Mouse (Mus musculus) left cerebral cortex, postnatal 14 days (tissue): ENCODE results near the gene Piezo1. TPM values are rescaled to one million over a fixed set of nuclear protein-coding genes. Genes with fewer than 3 reads are reported as not detected.

Experiments used
- DNase-seq, 2 experiments: peaks; one replicate each; pipeline ENCODE4 v3.0.0; 2021 to 2022; ENCODE audit warnings: low spot score in 2 of 2, mixed read lengths in 1 of 2
- intact Hi-C: fragments of 180-260 bp; cut with DNase I; formaldehyde crosslinking; loops from one replicate; pipeline ENCODE4 v1.15.1; 2025
- total RNA-seq, 2 experiments: library from RNA; stranded (reverse); gene quantifications; 2 replicates each; pipeline ENCODE4 v1.2.3; 2021

Piezo1 gene
- total RNA-seq, 2 experiments from 2014 or later: 10.1 to 12.2 TPM

DNA sequence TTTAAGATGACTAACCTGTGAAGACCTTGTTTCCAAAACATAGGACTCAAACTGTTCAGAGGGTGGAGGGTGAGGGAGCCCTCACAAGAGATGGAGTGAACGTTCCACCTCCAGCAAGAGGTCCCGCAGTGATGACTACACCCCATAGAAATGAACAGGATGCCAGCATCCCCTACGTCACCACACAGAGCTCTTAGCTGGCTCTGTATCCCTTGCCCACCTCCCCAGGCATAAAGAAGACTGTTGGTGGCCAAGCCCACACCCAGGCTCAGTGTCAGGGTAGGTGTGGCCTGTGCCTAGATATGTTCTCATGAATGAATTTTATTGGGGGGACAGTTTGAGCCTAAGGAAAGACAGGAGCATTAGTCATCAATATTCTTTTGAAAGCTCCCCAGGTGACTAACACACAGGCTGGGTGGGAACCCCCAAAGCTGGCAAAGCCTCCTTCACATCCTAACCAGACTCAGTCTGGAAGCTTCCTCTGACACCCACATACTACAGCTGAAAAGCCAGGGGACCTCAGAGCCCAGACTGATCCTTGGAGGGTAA is 2.2 kb downstream of the Piezo1 start:
- intact Hi-C loops: no loop called here
- DNase-seq: no peak

DNA sequence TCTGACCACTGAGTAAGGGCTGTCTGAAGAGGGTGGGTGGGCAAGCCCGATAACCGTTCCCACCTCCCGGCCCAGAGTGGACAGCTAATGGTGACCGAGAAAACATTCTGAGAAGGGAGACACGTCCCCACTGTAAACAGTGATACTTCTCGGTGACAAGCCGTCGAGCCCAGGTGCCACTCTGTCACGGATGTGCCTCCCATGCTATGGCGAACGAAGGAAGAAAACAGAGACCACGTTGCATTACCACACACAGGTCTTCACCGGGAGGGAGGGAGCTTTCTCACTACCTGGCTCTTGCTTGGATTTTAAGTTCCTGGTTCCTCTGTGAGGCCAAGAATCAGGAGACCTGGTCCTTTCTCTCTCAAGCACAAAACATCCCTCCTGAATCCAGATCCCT is 2.8 kb downstream of the Piezo1 start:
- DNase-seq: no peak
- intact Hi-C loops: no loop called here

DNA sequence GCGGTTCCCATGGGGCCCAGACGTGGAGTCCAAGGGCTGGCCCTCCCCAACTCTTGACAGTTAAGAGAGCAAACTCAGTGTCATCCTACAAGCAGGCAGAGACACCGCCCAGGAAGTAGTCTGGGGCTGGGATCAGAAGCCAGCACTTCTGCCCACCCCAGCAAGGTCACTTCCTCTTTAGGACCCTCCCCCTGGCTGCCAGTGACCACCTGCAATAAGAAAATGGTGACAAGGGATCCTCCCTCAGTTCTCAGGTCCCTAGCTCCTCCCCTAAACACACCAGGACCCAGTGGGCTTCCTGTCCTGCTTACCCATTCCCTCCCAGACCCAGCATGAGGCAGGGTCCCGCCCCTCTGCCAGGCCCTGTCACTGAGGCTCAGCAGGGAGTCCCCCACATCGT is 3.3 kb downstream of the Piezo1 start:
- no peak for DNase-seq
- intact Hi-C loops: no loop called here

DNA sequence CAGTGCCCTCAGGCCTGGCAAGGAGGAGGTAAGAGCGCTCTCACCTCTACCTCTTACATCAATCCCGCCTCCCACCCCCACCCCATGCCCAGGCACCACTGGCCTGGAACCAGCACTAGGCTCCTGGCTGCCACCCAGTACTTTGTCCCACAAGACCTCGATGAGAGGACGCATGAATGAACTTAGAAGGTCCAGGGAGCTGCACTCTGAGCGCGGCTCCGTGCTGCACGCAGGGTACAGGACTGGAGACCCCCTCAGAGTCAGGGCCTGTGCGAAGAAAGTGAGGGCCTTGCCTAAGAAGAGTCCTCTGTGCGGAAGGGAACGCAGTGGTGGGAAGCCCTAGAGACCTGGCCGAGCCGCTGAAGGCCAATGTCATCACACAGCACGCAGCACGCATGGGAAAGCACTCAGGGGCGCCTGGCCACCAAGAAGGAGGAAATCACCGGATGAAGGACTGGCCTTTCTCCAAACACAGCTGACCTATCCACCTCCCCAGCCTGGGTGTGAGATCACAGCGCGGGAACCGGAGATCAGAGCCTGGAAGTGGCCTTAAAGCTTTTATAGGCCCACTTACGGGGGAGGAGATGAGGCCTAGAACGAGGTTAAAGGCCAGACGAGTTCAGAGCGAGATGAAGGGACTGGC is 4.2 kb downstream of the Piezo1 start:
- intact Hi-C loops: no loop called here
- no peak for DNase-seq

DNA sequence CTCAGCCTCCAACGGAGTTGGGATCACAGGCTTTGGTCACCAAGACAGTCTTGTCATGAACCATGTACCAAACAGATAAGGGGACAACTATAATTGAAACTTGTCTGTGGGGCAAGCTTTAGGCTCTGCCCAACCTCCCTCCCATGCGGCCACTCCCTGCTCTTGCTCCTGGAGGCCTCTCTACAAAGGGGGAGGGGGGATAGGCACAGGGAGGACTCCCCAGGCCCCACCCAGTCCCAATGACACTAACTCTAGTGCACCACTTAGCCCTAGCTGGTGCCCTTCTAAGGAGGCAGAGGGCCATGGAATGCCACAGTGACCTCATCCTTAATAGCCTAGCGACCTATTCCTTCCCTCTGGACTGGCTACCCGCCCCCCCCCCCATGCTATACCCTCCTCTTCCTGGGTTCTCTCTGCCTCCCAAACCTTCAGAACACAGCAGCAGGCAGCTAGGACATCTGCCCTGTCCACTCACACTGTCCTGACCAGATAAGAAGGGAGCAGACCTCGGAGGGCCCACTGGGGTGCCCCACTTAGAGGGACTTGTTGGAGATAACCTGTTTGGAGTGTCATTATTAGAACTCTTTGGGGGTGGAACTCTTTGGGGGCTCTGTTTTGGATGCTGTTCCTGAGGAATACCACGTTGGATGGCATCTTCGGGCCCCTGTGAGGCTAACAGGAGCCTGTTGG is 4.9 kb downstream of the Piezo1 start:
- no peak for DNase-seq
- intact Hi-C loops: no loop called here

DNA sequence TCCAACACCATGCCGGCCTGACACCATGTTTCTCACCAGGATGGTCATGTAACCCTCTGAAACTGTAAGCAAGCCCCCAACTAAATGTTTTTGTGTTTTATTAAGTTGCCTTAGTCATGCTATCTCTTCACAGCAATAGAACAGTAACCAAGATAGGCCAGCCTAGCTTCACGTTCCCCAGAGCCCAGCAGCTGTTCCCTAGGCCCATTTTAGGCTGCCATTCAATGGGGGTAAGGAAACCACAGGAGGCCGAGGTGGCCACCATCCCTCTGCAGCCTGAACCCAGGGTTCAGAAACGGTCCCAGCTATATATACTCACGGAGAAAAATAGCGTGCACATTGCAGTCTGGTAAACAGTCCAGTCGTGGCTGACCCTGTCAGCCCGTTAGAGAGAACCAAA is 7.0 kb downstream of the Piezo1 start:
- DNase-seq: no peak
- intact Hi-C loops: no loop called here

DNA sequence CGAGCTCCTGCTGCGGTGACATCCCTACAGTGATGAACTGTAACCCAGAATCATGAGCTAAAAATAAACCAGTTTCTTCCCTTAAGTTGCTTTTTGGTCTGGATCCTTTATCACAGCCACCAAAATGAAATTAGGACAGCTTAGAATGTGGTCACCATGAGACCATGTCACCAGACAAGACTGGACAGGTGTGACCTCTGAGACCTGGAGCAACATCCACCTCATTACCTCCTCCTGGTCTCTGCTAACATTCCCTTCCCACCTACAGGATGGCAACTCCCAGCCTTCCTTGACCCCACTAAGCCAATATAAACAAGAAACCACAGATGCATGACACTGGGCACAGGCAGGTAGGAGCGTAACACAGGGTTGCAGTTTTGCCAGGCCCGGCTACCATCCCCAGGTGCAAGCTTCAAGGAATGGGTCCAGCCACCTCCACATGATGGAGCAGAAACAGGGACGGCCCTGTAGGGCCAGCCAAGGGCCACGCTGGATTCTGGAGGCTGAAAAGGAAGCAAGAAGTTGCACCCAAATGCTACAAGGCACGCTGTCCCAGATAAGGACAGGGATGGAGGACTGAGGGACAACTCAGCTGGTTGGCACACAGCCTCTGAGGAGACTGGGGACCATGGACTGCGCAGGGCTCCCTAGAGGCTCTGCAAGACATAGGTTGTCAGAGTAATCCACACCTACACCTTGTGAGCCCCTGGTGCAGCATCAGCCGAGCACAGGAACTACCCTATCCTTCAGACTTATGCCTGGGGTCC is 12.6 kb downstream of the Piezo1 start:
- intact Hi-C loops: no loop called here

DNA sequence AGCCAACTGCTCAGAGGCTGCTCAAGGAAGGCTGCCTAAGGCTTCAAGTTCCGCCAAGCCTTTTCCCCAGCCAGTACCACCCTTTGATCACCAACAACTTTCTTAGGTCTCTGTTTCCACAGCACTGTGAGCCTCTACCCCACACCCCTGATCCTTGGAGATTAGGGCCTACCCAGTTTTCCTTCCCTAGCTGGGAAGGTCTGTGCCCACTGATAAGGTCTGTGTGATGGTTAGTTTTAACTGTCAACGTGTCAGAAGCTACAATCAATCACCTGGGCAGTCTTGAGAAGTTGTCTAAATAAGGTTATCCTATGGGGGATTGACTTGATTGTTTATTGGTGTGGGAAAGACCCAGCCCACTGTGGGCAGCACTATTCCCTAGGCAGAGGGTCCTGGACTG is 13.3 kb downstream of the Piezo1 start:
- intact Hi-C loops: no loop called here
- DNase-seq: no peak

More for the DNA sequence above, 12.6 kb downstream of the Piezo1 start:
- DNase-seq: no peak

DNA sequence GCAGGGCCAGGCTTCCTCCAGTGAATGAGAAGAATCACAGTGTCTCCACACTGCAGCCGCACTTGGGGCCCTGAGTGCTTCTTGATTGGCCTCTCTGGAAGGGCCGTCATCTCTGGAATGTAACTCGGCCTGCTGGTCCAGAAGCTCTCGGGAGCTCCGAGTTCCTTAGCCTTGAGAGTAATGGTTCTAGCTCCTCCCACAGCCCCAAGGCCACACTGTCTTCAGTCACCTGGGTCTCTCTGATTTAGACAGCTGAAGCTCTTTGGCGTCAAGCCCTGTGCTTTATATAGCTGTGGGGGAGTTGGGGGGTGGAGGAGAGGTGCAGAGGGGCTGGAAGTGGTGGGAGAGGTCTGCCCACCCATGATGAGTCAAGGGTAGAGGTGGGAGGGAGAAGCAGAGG is 14.1 kb downstream of the Piezo1 start:
- intact Hi-C loops: no loop called here
- DNase-seq: no peak

DNA sequence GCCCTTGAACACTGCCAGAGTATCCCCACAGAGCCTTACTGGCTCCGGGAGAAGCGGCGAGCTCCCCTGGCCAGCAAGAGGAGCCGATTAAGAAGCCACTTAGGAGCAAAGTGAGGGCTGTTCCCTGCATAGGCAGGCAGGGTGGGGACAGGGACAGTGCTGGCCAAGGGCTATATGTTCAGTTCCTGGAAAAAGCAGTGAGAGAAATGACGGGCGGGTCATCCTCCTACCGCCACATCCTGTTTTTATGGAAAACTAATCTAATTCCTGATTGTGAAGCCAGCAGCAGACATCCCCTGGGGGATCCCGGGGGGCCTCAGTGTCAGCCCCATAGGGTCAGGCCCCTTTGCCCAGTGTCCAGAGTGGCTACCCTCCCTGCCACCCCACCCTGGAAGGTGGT is 19.8 kb downstream of the Piezo1 start:
- no peak for DNase-seq
- intact Hi-C loops: no loop called here

DNA sequence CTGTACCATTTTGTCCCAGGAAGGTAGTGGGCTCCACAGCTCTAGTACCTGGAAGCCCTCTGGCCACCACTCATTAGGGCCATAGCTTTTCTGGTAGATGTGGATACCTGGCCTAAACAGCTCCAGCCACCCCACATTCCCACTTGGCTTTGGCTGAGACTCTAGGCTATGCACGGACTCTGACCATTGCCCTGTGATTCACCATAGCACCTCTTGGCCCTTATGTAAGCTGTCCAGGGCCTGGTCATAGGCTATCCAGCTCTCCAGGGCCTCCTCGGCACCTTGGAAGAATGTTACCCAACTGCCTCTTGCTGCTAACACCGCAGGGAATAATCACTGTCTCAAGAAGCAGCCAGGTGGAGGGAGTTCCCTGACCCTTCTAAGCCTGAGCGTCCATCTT is 22.0 kb downstream of the Piezo1 start:
- intact Hi-C loops: no loop called here
- DNase-seq: no peak

DNA sequence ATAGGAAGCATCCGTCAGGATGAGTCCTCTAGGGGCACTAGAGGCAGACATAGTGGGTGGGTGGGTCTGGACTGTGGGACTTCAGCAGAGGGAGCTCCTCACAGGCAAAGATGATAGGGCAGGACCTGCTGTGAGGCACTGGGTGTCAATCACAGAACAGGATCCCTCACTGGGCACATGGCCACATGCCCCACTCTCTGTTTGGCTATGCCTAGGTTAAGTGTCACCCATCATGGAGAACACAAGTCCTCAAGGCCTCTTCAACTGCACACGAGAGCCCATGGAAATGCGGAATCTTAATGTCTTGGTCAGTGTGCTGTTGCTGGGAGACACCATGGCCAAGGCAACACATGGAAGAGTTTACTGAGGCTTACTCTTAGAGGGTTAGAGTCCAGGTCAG is 23.2 kb downstream of the Piezo1 start:
- intact Hi-C loops: no loop called here
- DNase-seq: no peak

DNA sequence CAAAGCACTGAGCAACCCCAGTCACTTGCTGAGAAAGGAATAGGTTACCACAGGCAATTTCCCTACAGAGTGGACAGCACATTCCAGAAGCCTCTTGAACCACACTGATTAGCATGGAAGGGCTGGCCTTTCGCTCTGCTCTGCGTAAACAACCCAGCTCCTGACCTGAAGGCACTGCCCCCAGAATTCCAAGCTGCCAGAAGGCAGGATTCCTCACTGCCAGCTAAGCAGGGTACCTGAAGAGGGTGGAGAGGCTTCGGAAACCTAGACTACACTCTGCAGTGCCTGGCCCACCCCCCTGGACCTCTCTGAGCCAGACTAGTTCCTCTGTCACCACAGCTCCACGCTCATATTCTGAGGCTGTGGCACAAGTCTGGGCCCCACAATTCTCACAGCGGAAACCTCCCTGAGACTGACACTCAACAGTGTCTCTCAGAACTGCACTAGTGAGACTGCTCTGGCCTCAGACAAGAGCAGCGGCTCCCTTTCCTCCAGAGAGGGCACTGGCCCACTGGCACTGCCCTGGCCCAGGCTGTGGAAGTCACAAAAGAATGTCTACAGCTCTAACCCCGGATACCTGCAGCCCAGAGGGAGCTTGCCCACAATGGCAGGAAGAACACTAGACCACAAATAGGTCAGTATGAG is 24.5 kb downstream of the Piezo1 start:
- intact Hi-C loops: no loop called here
- DNase-seq: no peak

DNA sequence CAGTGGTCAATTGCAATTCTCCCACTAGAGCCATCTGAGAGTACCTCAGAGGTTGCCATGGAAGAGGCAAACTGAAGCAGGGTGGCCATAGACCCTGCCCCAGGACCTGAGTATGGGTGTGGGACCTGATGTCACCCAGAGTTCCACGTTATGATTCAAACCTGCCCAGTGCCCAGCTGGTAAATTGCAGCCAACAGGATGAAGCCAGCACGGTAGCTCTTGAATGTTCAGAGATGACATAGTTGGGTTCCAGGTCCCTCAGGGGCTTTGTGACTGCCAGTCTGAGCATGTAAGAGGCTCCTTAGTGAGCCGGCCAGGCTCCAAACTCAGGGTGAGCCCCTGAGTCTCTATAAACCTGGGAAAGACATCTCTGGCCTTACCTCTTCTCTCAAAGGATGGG is 25.0 kb downstream of the Piezo1 start:
- DNase-seq: no peak
- intact Hi-C loops: no loop called here

DNA sequence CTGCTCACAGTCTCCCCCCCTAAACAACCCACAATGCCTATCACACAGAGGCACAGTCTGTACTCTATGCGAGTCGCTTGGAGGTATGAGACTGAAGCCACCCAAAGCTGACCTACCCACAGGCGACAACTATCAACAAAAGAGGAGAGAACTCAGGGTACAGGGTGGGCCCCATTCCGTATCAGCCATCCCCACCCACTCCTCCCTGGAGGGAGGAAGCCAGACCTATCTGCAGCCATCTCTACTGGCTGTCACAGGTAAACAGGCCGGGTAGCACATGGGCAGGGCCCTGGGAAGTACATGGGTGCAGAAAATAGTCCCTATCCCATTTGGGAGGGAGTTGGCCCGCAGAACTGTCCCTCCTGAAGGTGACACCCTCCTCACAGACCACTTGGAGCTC is 26.1 kb downstream of the Piezo1 start:
- DNase-seq: no peak
- intact Hi-C loops: no loop called here

DNA sequence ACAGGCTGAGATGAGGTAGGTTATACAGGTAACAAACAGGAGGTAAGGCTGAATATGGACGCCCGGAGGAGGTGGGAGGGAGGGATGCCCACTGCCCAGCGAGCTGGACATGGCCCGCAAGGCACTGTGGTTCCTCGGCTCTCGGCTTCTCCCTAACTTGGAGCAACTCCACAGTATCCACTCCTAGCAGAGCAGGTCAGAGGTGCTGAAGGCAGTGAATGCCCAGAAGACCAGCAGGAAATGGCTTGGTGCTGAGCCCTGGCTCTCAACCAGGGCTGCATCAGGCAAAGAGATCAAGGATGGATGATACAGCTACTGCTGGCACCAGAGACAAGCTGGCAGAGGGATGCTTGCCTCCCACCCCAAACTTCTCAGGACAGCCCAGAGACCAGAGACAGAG is 26.6 kb downstream of the Piezo1 start:
- no peak for DNase-seq
- intact Hi-C loops: no loop called here

DNA sequence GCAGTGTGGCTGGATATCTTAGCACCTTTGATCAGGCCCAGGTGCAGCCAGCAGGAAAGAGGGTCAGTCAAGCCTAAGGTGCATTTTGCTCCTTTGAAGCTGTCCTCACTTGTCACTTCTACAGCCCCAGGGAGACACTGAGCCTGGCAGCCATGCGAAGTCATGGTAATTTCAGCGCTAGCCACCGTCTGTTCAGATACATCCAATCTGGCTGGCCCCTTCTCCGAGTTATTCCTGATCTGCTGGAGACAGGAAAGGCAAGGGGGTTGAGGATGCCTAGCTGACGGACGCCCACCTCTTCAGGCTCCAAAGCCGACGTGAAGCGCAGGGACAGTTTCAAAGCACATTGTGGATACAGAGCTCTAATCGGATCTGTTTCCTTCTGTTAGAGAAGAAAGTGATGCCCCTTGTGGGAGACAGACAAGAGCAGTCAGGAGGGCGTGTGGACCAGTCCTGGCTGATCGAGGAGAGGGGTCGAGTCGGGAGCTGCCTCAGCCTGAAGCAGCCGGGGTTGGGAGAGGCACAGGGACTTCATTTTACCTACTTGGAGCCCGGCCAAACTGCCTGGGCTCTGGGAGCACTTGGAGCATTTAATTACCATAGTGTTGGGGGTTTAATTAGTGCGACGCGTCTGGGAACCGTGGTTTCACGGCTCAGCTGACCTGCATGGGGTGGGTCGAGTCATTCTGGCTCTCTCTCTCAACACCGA is 27.3 kb downstream of the Piezo1 start:
- intact Hi-C loops: no loop called here
- DNase-seq: peak; percentile 56 to 70

DNA sequence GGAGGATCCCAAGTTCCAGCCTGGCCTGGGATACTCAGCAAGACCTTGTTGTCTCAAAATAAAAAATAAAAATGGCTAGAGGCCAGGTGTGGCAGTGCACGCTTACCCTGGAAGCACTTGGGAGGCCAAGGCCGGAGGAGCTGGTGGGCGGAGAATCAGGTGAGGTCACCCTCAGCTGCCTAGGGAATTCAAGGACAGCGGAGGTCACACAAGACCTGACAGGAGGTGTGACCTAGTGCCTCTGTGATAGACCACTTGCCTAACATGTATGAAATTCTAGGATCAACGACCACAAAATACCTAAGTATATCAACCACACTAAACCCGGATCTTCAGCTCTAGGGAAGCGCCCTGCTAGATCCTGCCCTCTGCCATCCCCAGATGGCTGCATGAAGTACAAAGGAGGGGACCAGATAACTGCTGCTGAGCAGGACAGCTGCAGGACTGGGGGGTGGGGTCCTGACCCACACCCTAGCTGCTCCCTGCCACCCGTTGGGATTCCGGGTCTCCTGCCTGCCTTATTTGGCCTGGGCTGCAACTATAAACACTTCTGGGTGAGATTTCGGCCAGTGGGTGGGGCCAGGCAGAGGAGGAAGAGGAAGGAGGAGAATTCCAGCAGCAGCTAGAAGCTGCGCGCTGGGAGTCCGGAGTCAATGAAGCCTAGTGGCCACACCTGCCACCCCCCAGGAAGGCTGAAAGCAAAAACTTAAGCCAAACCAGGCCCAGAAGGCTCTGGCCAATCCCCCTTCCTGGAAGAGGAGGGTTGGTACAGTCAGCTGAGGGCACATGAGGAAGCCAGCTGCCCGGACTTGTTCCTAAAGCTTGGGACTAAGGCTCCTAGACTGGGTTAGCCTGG is 28.1 kb downstream of the Piezo1 start:
- intact Hi-C loops: no loop called here
- DNase-seq: no peak

DNA sequence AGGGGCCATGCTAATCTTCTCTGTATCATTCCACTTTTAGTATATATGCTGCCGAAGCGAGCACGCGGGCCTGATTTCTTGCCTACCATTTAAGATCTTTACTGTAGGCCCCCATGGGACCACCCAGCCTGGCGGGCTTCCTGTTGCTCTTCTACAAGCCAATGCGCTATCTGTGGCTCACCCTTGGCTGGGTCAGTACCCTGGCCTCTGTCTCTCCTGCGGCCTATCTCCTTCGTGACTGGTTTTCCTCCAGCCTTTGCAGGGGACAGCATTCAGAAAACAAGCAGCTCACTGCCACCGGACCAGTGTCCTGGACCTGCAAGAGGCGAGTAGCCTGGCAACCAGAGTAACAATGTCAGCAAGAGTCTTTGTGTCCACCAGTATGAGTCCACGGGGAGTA is 30.5 kb downstream of the Piezo1 start:
- no peak for DNase-seq
- intact Hi-C loops: no loop called here
